Mouse (Mus musculus): ENCODE data around the gene Slc38a10. TPM values are rescaled to one million over a fixed set of nuclear protein-coding genes. Genes with fewer than 3 reads are reported as not detected.

Slc38a10 gene
- total RNA-seq, 2 experiments from 2014 or later, result 43.8 to 57.6 TPM

- no peak for DNase-seq
Observed at GRCm38 (mm10) chr11:120179374-120179773, 28.2 kb upstream of the Slc38a10 start.

- no peak for DNase-seq
Observed at GRCm38 (mm10) chr11:120175948-120176347, 24.8 kb upstream of the Slc38a10 start.

GRCm38 (mm10) chr11:120173213-120173612, 22.1 kb upstream of the Slc38a10 start:
- DNase-seq, result no peak

GRCm38 (mm10) chr11:120171168-120171567, 20.0 kb upstream of the Slc38a10 start:
- no peak for DNase-seq

GRCm38 (mm10) chr11:120169208-120169992, 18.3 kb upstream of the Slc38a10 start:
- peak; percentile 61 for DNase-seq

GRCm38 (mm10) chr11:120168516-120168915, 17.4 kb upstream of the Slc38a10 start:
- no peak for DNase-seq

GRCm38 (mm10) chr11:120167921-120168356, 16.8 kb upstream of the Slc38a10 start:
- no peak for DNase-seq

GRCm38 (mm10) chr11:120167059-120167458, 15.9 kb upstream of the Slc38a10 start:
- no peak for DNase-seq

GRCm38 (mm10) chr11:120164471-120165261, 13.5 kb upstream of the Slc38a10 start:
- no peak for DNase-seq

GRCm38 (mm10) chr11:120164028-120164427, 12.9 kb upstream of the Slc38a10 start:
- no peak for DNase-seq

GRCm38 (mm10) chr11:120163207-120163606, 12.1 kb upstream of the Slc38a10 start:
- no peak for DNase-seq

- DNase-seq, result no peak
Observed at GRCm38 (mm10) chr11:120161245-120161644, 10.1 kb upstream of the Slc38a10 start.

- no peak for DNase-seq
Observed at GRCm38 (mm10) chr11:120160478-120160877, 9.3 kb upstream of the Slc38a10 start.

GRCm38 (mm10) chr11:120159653-120160052, 8.5 kb upstream of the Slc38a10 start:
- DNase-seq, result no peak

GRCm38 (mm10) chr11:120158828-120159227, 7.7 kb upstream of the Slc38a10 start:
- no peak for DNase-seq

GRCm38 (mm10) chr11:120150440-120151112, 570 bp downstream of the Slc38a10 start:
- DNase-seq, result peak; percentile 38

- no peak for DNase-seq
Observed at GRCm38 (mm10) chr11:120149510-120150200, 1.5 kb downstream of the Slc38a10 start.

GRCm38 (mm10) chr11:120148201-120148855, 2.8 kb downstream of the Slc38a10 start:
- no peak for DNase-seq

GRCm38 (mm10) chr11:120143708-120144497, 7.2 kb downstream of the Slc38a10 start:
- no peak for DNase-seq

GRCm38 (mm10) chr11:120142601-120143051, 8.5 kb downstream of the Slc38a10 start:
- peak; percentile 54 for DNase-seq

Data from gastrocnemius, postnatal 25 days (tissue).